In genomic region chr5:67847253-67848165, GRCm38 (mm10) we compare ENCODE assay signal across 8 mouse cellular contexts. TPM values are rescaled to one million over a fixed set of nuclear protein-coding genes. Genes with fewer than 3 reads are reported as not detected.
DNase-seq lines count a peak whose midpoint lies in the region; ATAC-seq lines count a peak whose summit lies in the region.

Atp8a1 (minus strand) TSS chr5:67847434.

- WGBS in heart, embryonic 12.5 days = 1% methylated on average over 48 of the region's 64 CpGs
- WGBS in kidney, embryonic 16.5 days = under 1% methylated on average over 57 of the region's 64 CpGs

- H3K4me3 ChIP-seq in erythroblast, embryonic 14.5 days (replicated peaks) = peak within 1 kb of the TSS; percentile 89
- H3K4me3 ChIP-seq in heart, embryonic 12.5 days = peak within 1 kb of the TSS; percentile 93
- H3K4me3 ChIP-seq in kidney, embryonic 16.5 days (ENCODE audit: low read length) = peak within 1 kb of the TSS; percentile 90

- peak; percentile 99 for ATAC-seq in heart, embryonic 12.5 days (ENCODE audit: insufficient number of reproducible peaks, low FRiP score)
- ATAC-seq in kidney, embryonic 16.5 days (ENCODE audit: low FRiP score, low TSS enrichment) = peak; percentile 97

- peak within 1 kb of the TSS; percentile 82 for H3K27ac ChIP-seq in heart, embryonic 12.5 days (ENCODE audit: poor library complexity, severe bottlenecking)
- peak within 1 kb of the TSS; percentile 91 for H3K27ac ChIP-seq in kidney, embryonic 16.5 days (ENCODE audit: low read length)

- peaks cover 66% of the 10 kb centered on the region for H3K4me1 ChIP-seq in erythroblast, embryonic 14.5 days (ENCODE audit: control insufficient read depth)
- H3K4me1 ChIP-seq in heart, embryonic 12.5 days (replicated peaks) = peaks cover 25% of the 10 kb centered on the region
- H3K4me1 ChIP-seq in kidney, embryonic 16.5 days (ENCODE audit: insufficient read depth, low read length) = peaks cover 27% of the 10 kb centered on the region

- peak within 1 kb of the TSS; percentile 89 for H3K9ac ChIP-seq in heart, embryonic 12.5 days
- H3K9ac ChIP-seq in kidney, embryonic 16.5 days (replicated peaks; ENCODE audit: low read length) = peak within 1 kb of the TSS; percentile 77

- peak within 1 kb of the TSS; percentile 96 for H3K4me2 ChIP-seq in heart, embryonic 12.5 days
- peak within 1 kb of the TSS; percentile 97 for H3K4me2 ChIP-seq in kidney, embryonic 16.5 days (replicated peaks; ENCODE audit: low read depth, low read length)

- no peaks in the 10 kb centered on the region; the same call in 1 of the 2 replicates for H3K27me3 ChIP-seq in erythroblast, embryonic 14.5 days (ENCODE audit: control insufficient read depth)
- no peaks in the 10 kb centered on the region for H3K27me3 ChIP-seq in heart, embryonic 12.5 days (replicated peaks)
- H3K27me3 ChIP-seq in kidney, embryonic 16.5 days (ENCODE audit: insufficient read depth, low read length) = no peaks in the 10 kb centered on the region

- H3K9me3 ChIP-seq in erythroblast, embryonic 14.5 days (ENCODE audit: control insufficient read depth, low read length) = no peaks in the 10 kb centered on the region
- no peaks in the 10 kb centered on the region for H3K9me3 ChIP-seq in heart, embryonic 12.5 days (replicated peaks)
- no peaks in the 10 kb centered on the region for H3K9me3 ChIP-seq in kidney, embryonic 16.5 days (ENCODE audit: low read length)

- peaks cover 12% of the 10 kb centered on the region for H3K36me3 ChIP-seq in erythroblast, embryonic 14.5 days (ENCODE audit: control insufficient read depth)
- no peaks in the 10 kb centered on the region for H3K36me3 ChIP-seq in heart, embryonic 12.5 days
- no peaks in the 10 kb centered on the region for H3K36me3 ChIP-seq in kidney, embryonic 16.5 days (ENCODE audit: insufficient read depth, low read length)

- peak; percentile 100 for DNase-seq in B cell, adult 2 months
- peak; percentile 93 for DNase-seq in brain, embryonic 18.5 days (ENCODE audit: low read depth, low spot score)
- DNase-seq in liver = peak; percentile 99
- DNase-seq in monocyte, adult 2 months (ENCODE audit: low read depth in 1 of 2, low spot score in 2 of 2) = peak; percentile 99 to 100
- peak; percentile 100 for DNase-seq in spleen, postnatal 14 days (ENCODE audit: low spot score in 2 of 2)

RNA-seq across cellular contexts. Expression of gene Atp8a1, which starts in this region (rescaled TPM):
- polyA plus RNA-seq in erythroblast, embryonic 14.5 days (2012) = 0.51 and 0.68 TPM in 2 replicates
- polyA plus RNA-seq in heart, embryonic 12.5 days (2016; fragmentation: Nextera tagmentation; extraction: Ambion mirVana) = 16.8 and 20.0 TPM in 2 replicates
- polyA plus RNA-seq in kidney, embryonic 16.5 days (2015; fragmentation: Nextera tagmentation; extraction: Ambion mirVana) = 10.7 and 12.1 TPM in 2 replicates

Comparison
In these comparisons a context has a peak if more than half of its experiments do, and no peak if none do; other contexts are left out.
1. Peak in every context shown above with its lines: DNase-seq, ATAC-seq, H3K4me3 ChIP-seq and H3K27ac ChIP-seq.